Mouse (Mus musculus): ENCODE data around the gene Bud23.

Gene Bud23

DNA sequence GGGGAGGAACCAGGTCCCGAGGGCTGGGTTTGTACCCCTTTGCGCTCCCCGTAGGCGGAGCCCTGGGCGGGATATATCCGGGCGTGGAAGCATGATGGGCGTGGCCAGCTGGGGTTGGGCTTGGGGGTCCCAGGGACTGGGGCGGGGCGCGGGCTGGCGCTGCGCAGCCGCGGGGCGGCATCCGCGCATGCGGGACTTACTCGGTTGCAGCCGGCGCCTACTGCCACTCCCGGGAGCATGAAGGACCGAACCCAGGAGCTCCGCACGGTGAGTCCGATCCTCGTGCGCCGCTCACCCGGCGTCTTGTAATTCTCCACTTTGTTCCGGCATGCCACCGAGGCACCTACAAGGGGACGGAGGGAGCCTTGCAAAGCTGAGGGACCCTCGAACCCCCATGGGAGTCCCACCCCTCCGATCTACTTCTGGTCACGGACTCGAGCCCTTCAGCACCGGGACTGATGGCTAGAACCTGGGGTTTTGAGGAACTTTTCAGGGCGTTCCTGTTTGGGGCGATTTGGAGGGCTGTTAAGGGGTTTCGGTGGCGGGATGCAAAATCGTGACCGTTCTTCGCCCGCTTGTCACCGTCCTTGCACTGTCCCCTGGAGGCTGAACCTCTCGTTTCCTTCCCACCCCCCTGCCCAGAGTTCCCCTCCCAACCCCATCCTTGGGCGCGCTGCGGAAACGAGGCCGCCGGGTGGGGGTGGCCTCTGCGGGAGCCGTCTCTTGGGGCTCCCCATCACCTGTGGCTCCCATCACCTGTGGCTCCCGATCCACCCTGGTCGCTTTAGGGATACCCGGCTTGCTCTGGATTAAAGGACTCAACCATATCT is 41.2 kb downstream of the Bud23 start, which contains the start of gene Stx1a:
TSS of gene Stx1a (plus strand) at position 139 of the 830 bp plus-strand sequence.
- peak; percentile 95 for DNase-seq (ENCODE audit: extremely low read depth, insufficient read length, low spot score)

DNA sequence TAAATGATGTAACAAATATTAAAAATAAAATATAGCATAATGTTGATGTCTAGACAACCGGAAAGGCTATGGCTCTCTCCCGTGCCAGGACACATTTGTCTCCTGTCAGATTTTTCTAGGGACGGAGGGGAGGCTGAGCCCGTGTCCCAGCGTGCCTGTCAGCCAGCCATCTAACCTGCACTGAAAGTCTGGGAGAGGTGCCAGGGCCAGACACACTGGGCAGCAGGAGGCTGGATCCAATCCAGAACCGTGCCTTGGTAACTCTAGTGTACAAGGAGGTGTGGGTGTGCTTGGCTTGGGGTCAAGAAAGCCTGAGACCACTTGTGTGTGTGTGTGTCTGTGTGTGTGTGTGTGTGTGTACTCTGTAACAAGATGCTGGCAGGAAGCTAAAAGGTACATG is 42.9 kb downstream of the Bud23 start:
- DNase-seq (ENCODE audit: extremely low read depth, insufficient read length, low spot score) = peak; percentile 48

DNA sequence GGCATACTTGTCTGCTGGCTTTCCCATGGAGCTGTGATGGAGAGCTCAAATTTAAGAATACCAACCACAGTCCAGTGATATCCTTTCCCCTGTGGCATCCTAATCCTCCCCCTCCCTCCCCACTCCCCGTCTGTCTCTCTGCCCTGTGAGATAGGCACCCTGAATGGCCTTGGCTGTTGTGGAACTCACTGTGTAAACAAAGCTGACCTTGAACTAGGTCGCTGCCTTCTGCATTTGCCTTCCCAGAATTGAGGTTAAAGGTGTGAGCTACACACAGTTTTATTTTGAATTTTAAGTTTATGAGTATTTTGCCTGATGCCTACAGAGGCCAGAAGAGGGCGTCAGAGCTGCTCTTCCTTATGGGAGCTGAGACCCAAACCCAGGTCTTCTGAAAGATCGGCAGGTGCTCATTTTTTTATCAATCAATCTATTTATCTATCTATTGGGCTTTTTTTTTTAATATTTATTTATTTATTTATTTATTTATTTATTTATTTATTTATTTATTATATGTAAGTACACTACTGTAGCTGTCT is 48.5 kb downstream of the Bud23 start:
- DNase-seq (ENCODE audit: extremely low read depth, insufficient read length, low spot score) = no peak

DNA sequence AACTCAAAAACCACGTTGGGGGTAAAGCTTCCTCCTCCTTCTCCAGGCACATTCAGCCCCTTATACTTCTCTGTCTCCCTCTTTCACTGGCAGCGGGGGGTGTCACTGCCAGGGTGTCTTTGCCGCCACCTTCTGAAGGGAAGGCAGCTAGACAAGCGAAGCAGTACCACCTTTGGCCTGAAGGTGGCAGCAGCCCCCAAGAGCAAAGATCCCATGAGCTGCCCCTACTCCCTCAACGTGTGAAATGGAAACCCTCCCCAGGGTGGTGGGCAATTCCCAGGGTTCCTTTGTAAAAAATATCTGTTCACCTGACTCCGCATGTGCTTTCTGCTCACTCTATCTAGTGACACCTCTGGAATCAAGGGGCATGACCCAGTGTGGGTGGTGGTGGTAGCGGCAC is 49.3 kb downstream of the Bud23 start:
- no peak for DNase-seq (ENCODE audit: extremely low read depth, insufficient read length, low spot score)

DNA sequence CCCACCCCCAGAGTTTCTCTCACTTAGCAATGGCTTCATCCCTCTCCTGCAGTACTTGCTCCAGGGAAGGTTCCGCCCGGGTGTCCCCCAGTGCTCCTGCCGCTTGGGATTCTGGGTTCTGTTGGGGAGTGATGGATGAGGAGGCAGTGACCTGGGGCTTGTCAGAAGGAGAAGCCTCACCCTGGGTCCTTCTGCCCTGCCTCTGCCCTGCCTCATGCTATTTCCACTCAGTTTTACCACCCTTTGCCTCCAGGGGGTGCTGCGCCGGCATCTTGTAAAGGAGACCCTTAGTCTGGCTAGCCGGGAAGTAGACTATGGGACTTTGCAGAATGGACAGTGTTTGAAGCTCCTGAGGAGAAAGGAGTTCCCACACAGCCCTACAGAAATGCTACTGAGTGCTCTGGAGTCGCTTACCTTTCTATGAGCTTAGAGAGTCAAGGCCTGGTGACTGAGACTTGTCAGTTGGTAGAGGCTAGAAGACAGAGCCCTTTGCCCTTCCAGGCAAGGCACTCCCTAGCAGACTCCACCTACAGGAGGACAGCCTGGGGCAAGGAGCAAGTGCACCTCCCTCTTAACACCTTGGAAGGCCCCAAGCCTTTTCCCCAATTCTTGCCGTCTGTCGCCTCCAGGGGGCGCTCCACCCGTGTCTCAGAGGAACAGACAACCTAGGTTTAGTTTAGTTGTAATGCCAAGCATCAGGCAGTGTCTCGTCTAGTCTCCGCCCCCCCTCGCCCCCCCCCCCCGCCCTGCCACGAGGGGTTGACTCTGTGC is 51.9 kb downstream of the Bud23 start:
- DNase-seq (ENCODE audit: extremely low read depth, insufficient read length, low spot score) = peak; percentile 65

DNA sequence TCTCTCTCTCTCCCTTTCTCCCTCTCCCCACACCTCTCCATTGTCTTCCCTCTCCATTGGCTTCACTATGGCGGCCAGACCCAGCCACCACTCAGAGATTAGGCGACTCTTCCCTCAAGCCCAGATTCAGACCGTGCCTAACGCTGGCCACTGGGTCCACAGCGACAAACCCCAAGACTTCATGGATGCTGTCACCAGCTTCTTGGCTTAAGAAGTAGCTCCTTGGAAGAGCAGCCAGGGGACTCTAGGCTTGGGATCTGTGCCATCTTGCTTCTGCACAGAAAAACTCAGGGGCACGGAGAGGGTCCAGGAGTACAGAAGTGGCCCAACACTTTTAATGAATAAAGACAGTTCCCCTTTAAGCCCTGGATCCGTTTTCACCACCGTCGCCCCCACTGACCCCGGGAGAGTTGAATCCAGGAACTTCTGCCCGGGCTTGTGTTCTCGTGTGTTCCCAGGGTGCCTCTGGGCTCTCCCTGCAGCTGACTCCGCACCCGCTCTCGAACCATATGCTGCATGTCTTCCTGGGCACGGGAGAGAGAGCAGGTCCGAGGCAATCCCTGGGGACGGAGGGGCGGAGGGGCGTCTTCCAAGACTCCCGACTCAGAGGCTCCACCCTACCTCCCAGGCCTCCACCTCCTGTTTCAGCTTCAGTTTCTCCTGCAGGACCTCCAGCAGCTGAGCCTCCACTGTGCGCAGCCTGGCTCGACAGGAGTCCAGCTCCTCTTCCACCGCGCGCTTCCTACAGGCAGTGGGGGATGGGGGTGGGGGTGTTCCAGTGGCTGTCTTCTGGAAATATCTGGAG is 52.7 kb downstream of the Bud23 start:
- DNase-seq (ENCODE audit: extremely low read depth, insufficient read length, low spot score) = no peak

DNA sequence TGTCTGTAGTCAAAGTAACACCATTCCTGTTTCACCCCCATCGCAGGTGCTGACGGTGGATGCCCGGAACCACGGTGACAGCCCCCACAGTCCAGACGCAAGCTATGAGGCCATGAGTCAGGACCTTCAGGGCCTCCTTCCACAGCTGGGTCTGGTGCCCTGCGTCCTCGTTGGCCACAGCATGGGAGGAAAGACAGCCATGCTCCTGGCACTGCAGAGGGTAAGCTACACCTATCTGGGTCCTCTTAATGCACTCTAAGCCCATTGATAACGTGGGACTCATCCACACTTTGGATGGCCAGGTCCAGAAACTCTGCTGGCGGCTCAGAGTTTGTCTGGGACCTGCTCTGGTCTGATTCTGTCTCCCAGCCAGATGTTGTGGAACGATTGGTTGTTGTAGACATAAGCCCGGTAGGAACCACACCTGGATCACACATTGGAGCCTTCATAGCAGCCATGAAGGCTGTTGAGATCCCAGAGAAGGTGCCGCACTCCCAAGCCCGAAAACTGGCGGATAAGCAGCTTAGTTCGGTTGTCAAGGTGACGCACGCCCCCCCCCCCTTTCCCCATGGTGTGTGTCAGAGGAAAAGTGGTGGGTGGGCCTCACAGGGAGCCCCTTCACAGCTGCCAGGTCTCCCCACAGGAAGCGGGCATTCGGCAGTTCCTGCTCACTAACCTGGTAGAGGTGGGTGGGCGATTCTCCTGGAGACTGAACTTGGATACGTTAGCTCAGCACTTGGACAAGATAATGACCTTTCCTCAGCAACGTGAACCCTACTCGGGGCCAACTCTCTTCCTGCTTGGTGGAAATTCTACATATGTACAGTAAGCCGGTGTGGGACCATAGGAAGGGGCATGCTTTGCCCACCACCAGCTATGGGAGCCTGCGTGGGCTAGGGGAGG is 53.7 kb downstream of the Bud23 start:
- no peak for DNase-seq (ENCODE audit: extremely low read depth, insufficient read length, low spot score)

DNA sequence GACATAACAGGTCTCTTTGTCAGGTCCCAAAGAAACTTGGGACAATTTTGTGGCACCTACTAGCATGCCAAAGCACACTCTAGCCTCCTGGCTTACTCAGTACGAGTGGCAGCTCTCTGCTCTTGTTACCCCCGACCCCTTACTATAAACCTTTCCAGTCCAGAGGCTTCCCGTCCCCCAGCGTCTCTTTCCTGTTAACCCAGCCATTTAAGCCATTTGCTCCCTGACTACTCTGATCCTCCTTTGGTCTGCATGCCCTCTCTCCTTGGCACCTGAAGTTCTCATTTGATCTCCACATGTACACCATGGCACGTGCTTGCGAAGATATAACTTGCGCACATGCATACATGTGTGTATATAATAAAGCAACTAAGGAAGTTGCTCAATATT is 54.4 kb downstream of the Bud23 start:
- no peak for DNase-seq (ENCODE audit: extremely low read depth, insufficient read length, low spot score)

DNA sequence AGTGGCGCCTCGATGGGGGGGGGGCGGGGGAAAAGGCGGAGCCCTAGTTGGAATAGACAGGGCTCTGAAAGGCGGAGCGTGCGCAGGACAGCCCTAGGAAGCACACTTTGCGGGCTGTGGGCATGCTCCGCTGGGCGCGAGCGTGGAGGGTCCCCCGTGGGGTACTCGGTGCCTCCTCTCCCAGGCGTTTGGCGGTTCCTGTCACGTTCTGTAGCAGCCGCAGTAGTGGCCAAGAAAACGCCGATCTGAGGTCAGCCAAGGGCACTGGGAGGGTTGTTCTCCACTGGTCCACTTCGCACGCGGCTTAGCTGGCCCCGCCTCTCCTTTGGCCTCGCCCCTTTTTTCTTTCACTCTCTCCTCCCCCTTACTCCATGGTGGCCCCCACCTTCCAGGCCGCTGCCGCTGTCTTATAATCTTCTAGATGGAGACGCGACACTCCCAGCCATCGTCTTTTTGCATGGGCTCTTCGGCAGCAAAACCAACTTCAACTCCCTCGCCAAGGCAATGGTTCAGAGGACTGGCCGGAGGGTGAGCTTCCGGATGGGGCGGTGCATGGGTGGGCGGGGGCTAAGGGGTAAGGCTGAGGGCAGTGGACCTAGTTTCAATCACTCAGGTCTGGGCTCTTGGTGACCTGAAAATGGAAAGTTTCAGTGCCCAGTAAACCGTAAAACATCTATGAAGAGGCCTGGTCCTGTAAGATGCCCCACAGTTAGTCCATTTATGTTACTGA is 55.0 kb downstream of the Bud23 start:
- peak; percentile 96 for DNase-seq (ENCODE audit: extremely low read depth, insufficient read length, low spot score)

DNA sequence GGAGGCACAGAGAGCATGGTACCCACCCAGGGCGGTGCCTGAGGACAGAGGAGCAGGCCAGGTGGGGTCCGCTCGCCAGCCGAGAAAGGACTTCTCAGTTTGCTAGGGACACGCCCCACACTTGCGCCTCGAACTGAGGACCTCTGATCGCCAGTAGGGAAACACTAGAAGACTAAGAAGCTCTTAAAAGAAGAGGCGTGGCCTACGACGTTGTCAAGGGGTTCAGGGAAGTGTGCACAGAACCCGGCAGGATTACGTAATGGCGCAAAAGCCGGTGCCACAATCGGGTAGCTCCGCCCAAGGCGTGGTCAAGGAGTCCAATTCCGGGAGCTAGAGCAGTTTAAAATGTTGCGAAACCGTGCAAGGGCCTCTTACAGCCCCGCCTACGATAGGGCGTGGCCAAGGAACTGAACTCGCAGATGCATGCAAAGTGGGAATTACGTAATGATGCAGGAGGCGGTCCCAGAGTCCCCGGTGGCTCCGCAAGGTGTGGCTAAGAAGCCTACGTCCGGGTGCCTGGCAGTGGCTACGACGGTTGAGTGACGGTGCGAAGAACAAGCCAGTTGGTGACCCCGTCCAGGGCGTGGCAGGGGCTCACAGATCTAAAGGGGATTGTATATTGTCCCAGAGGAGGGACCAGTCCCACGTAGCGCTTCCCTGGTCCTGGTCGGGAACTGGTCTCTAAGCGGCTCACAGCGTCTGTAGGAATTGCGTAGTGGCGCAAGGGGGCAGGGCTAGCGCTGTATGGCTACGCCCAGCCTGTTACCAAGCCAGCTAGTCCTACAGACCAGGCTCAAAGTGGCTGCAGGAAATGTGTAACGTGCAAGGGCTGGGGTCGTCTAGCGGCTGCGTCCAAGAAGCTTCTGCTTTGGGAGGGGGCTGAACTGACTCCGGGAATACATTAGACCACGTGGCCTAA is 55.8 kb downstream of the Bud23 start, which contains the start of gene Abhd11:
TSS of gene Abhd11 (plus strand) at position 482 of the 919 bp plus-strand sequence.
- peak; percentile 99 for DNase-seq (ENCODE audit: extremely low read depth, insufficient read length, low spot score)

DNA sequence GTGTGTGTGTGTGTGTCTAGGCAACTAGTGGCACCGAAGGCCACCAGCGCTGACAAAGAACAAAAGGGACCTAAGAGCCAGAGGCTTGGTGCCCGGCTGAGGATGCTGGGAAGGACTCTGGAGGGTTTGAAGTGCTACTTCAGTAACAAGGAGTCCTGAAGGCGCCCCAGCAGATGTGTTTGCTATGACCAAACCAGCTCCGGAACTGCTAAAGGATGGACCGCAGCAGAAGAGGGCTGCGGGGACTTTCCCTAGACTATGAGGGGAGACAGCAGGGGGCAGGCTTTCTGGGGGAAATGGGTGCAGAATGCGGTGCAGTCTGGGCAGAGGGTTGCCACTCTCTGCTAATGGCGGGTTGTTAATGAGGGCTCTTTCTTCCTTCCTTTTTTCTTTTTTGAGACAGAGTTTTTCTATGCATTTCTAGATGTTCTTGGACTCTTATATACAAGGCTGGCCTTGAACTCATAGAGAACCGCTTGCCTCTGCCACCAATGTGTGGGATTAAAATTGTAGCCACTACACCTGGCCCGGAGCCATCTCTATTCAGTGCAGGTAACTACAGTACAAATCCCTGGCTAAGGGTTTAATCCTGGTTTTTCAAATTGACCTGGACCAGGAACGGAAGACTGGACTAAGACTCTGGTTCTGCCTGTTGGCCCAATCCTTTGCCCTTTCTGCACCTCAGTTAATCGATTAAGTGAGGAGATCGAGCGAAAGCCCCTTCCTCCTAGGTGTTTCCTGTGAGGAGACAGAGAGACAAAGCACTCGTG is 56.8 kb downstream of the Bud23 start:
- no peak for DNase-seq (ENCODE audit: extremely low read depth, insufficient read length, low spot score)
